Mouse (Mus musculus) bone marrow, adult 2 months (tissue): Measurements from ENCODE around the gene Zfpm1.
A peak's percentile ranks its signal among the peaks of the same experiment; 100 is the strongest.

ENCODE experiments used
- CTCF ChIP-seq: fragments of 200-500 bp; IDR thresholded peaks from 2 replicates; pipeline ENCODE4 v1.5.1; 2011; ENCODE audit warnings: low read length, control low read depth; ENCODE audit not compliant: control insufficient read depth, insufficient read depth
- POLR2A ChIP-seq: fragments of 200-500 bp; IDR thresholded peaks from 2 replicates; pipeline ENCODE4 v1.6.1; 2011; ENCODE audit warnings: low read depth, mild to moderate bottlenecking, control low read depth, low read length, borderline replicate concordance; ENCODE audit not compliant: control insufficient read depth

DNA sequence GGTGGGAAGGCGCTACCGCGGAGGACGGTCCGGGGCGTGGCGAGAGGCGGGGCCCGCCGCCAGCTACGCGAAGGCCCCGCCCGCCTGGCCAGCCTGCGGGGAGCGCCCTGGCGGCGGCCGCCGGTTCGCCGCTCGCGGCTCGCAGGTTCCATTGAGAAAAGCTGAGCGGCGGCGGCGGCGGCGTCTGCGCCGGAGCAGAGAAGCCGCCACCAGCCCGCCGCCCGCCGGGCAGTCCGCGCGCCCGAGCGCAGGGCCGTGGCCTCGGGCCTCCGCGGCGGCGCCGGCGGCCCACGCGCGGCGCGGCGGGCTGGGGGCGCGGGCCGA, at the start of gene Zfpm1:
- TF ChIP-seq POLR2A (peak; percentile 63; the same call in 1 of the 2 replicates), CTCF (0 out of 2 replicates have a peak, but pooled peaks have one; percentile 2)
